Mouse (Mus musculus) forebrain, postnatal 0 days (tissue): Measurements from ENCODE around the gene Anks1b. TPM values are rescaled to one million over a fixed set of nuclear protein-coding genes. Genes with fewer than 3 reads are reported as not detected.

Experiments used
- ATAC-seq: fragments of 200-750 bp; cut with Nextera tagmentation; 2 replicates; pipeline ENCODE4 v1.8.0; 2017; ENCODE audit warnings: mild to moderate bottlenecking, moderate library complexity
- DNase-seq: peaks from one replicate; pipeline ENCODE4 v3.0.0-alpha.2; 2015
- H3K27ac ChIP-seq: fragments of 300-500 bp; sonication (generic); 2 replicates; pipeline ENCODE4 v1.5.1; 2014; ENCODE audit warnings: low read depth, mild to moderate bottlenecking, antibody characterized with exemption, low read length, moderate library complexity, mixed read lengths
- H3K27me3 ChIP-seq: fragments of 300-500 bp; sonication (generic); 2 replicates; pipeline ENCODE4 v1.6.1; 2014; ENCODE audit warnings: mild to moderate bottlenecking, low read length, mixed read lengths; ENCODE audit not compliant: insufficient read depth
- H3K36me3 ChIP-seq: fragments of 300-500 bp; sonication (generic); 2 replicates; pipeline ENCODE4 v1.6.1; 2014; ENCODE audit warnings: mild to moderate bottlenecking, moderate library complexity; ENCODE audit not compliant: insufficient read depth
- H3K4me1 ChIP-seq: fragments of 300-500 bp; sonication (generic); 2 replicates; pipeline ENCODE4 v1.6.1; 2014; ENCODE audit warnings: antibody characterized with exemption; ENCODE audit not compliant: insufficient read depth
- H3K4me2 ChIP-seq: fragments of 300-500 bp; sonication (generic); 2 replicates; pipeline ENCODE4 v1.6.1; 2014; ENCODE audit warnings: low read depth, mild to moderate bottlenecking, moderate library complexity
- H3K4me3 ChIP-seq: fragments of 300-500 bp; sonication (generic); 2 replicates; pipeline ENCODE4 v1.5.1; 2014; ENCODE audit warnings: low read depth, low read length, mixed read lengths
- H3K9ac ChIP-seq: fragments of 300-500 bp; sonication (generic); 2 replicates; pipeline ENCODE4 v1.6.1; 2014; ENCODE audit warnings: mild to moderate bottlenecking
- H3K9me3 ChIP-seq: fragments of 300-500 bp; sonication (generic); 2 replicates; pipeline ENCODE4 v1.6.1; 2016; ENCODE audit warnings: low read length
- CTCF ChIP-seq: sonication (generic); IDR thresholded peaks from 2 replicates; pipeline ENCODE4 v1.5.1; 2016; ENCODE audit warnings: antibody characterized with exemption, control low read depth, low read depth
- WGBS: fragments of 180-500 bp; shearing (Covaris S2); extraction: QIAGEN DNeasy Blood & Tissue Kit; methylation state at CpG from one replicate; pipeline ENCODE4 v1.1.7; 2014; 5-methylcytosine and 5-hydroxymethylcytosine counted together
- polyA plus RNA-seq: library from polyadenylated mRNA; unstranded; fragments of >200 nt; fragmentation: Nextera tagmentation; extraction: Ambion mirVana; gene quantifications from 2 replicates; pipeline ENCODE4 v1.2.1, GENCODE M21; 2015
- total RNA-seq: library from RNA; depleted of rRNA; stranded (reverse); fragments of >200 nt; gene quantifications from 2 replicates; pipeline ENCODE4 v1.2.3, GENCODE M21; 2014

Gene Anks1b
- total and polyA plus RNA-seq, 2 experiments from 2014 or later = 120 to 145 TPM

GRCm38 (mm10) chr10:90431527-90431926 is 558.2 kb downstream of the Anks1b start:
- Histone ChIP-seq H3K4me3 (no peak overlapping the region), H3K4me2 (no peak overlapping the region), H3K27me3 (no peaks in the 10 kb centered on the region), H3K36me3 (no peaks in the 10 kb centered on the region), H3K4me1 (no peaks in the 10 kb centered on the region), H3K9me3 (no peaks in the 10 kb centered on the region), H3K9ac (no peak overlapping the region), H3K27ac (no peak overlapping the region)
- ATAC-seq (no peak), DNase-seq (no peak)
- TF ChIP-seq CTCF = no peak
- 81% methylated on average over 5 of the region's 5 CpGs for WGBS

GRCm38 (mm10) chr10:90431974-90432373 is 558.7 kb downstream of the Anks1b start:
- DNase-seq = peak; percentile 14
- Histone ChIP-seq H3K9ac (no peak overlapping the region), H3K4me2 (peak overlapping the region; percentile 20; the same call in 1 of the 2 replicates), H3K9me3 (no peaks in the 10 kb centered on the region), H3K36me3 (no peaks in the 10 kb centered on the region), H3K4me3 (no peak overlapping the region), H3K27ac (no peak overlapping the region), H3K27me3 (no peaks in the 10 kb centered on the region), H3K4me1 (no peaks in the 10 kb centered on the region)
- peak; percentile 29 for ATAC-seq
- TF ChIP-seq CTCF = no peak
- WGBS = 46% methylated on average over 9 of the region's 9 CpGs

GRCm38 (mm10) chr10:90432479-90432878 is 559.2 kb downstream of the Anks1b start:
- Histone ChIP-seq H3K4me2 (peak overlapping the region; percentile 20; the same call in 1 of the 2 replicates), H3K4me3 (no peak overlapping the region), H3K27me3 (no peaks in the 10 kb centered on the region), H3K9me3 (no peaks in the 10 kb centered on the region), H3K36me3 (no peaks in the 10 kb centered on the region), H3K9ac (no peak overlapping the region), H3K4me1 (no peaks in the 10 kb centered on the region), H3K27ac (no peak overlapping the region)
- DNase-seq (peak; percentile 13), ATAC-seq (peak; percentile 54; the same call in 1 of the 2 replicates)
- 49% methylated on average over 12 of the region's 12 CpGs for WGBS
- TF ChIP-seq CTCF = no peak

GRCm38 (mm10) chr10:90441036-90441435 is 567.7 kb downstream of the Anks1b start:
- no peak overlapping the region for H3K4me2 ChIP-seq
- ATAC-seq = no peak
- WGBS = 86% methylated on average over 4 of the region's 4 CpGs
- no peak overlapping the region for H3K9ac ChIP-seq
- no peak overlapping the region for H3K27ac ChIP-seq
- H3K4me1 ChIP-seq = no peaks in the 10 kb centered on the region
- no peak for DNase-seq
- no peaks in the 10 kb centered on the region for H3K9me3 ChIP-seq
- TF ChIP-seq CTCF = no peak
- H3K4me3 ChIP-seq = no peak overlapping the region
- no peaks in the 10 kb centered on the region for H3K27me3 ChIP-seq
- H3K36me3 ChIP-seq = no peaks in the 10 kb centered on the region

- Histone ChIP-seq H3K36me3 (no peaks in the 10 kb centered on the region), H3K9me3 (no peaks in the 10 kb centered on the region), H3K27ac (no peak overlapping the region), H3K9ac (no peak overlapping the region), H3K27me3 (no peaks in the 10 kb centered on the region), H3K4me3 (no peak overlapping the region), H3K4me2 (no peak overlapping the region), H3K4me1 (no peaks in the 10 kb centered on the region)
- 21% methylated on average over 1 of the region's 1 CpGs for WGBS
- ATAC-seq (no peak), DNase-seq (no peak)
- no peak for TF ChIP-seq CTCF
Measured at GRCm38 (mm10) chr10:90441656-90442055, 568.3 kb downstream of the Anks1b start.

- H3K36me3 ChIP-seq = no peaks in the 10 kb centered on the region
- no peaks in the 10 kb centered on the region for H3K9me3 ChIP-seq
- no peak overlapping the region for H3K4me3 ChIP-seq
- no peak for TF ChIP-seq CTCF
- DNase-seq = no peak
- no peak for ATAC-seq
- no peaks in the 10 kb centered on the region for H3K27me3 ChIP-seq
- no peak overlapping the region for H3K4me2 ChIP-seq
- H3K27ac ChIP-seq = no peak overlapping the region
- no peak overlapping the region for H3K9ac ChIP-seq
- no peaks in the 10 kb centered on the region for H3K4me1 ChIP-seq
- WGBS = 69% methylated on average over 2 of the region's 2 CpGs
Measured at GRCm38 (mm10) chr10:90464906-90465305, 591.6 kb downstream of the Anks1b start.

GRCm38 (mm10) chr10:90465426-90465825 is 592.1 kb downstream of the Anks1b start:
- Histone ChIP-seq H3K4me1 (no peaks in the 10 kb centered on the region), H3K4me3 (no peak overlapping the region), H3K9ac (no peak overlapping the region), H3K27me3 (no peaks in the 10 kb centered on the region), H3K27ac (no peak overlapping the region), H3K9me3 (no peaks in the 10 kb centered on the region), H3K4me2 (no peak overlapping the region), H3K36me3 (no peaks in the 10 kb centered on the region)
- no peak for DNase-seq
- ATAC-seq = no peak
- no peak for TF ChIP-seq CTCF
- 87% methylated on average over 6 of the region's 6 CpGs for WGBS
